Mouse (Mus musculus) CH12.LX (cell line): Measurements from ENCODE around the gene Olfr394. TPM values are rescaled to one million over a fixed set of nuclear protein-coding genes. Genes with fewer than 3 reads are reported as not detected.

ENCODE experiments used
- DNase-seq: peaks from one replicate; pipeline ENCODE4 v3.0.0-alpha.2; 2013; ENCODE audit errors: extremely low read depth
- H3K27ac ChIP-seq: 2 replicates; pipeline ENCODE4 v1.5.1; 2012; ENCODE audit warnings: low read depth, mild to moderate bottlenecking, control low read depth, moderate library complexity; ENCODE audit not compliant: insufficient read depth
- H3K27me3 ChIP-seq: replicated peaks from 2 replicates; pipeline ENCODE3; 2012; ENCODE audit warnings: inconsistent platforms
- H3K36me3 ChIP-seq, 2 experiments: replicated peaks in 1 of 2; 2 replicates each; pipeline versions ENCODE3 to v1.6.1; 2012; ENCODE audit warnings: inconsistent platforms in 1 of 2, low read length in 1 of 2, mild to moderate bottlenecking in 1 of 2, mixed read lengths in 1 of 2, moderate library complexity in 1 of 2; ENCODE audit not compliant: control insufficient read depth in 1 of 2, insufficient read depth in 1 of 2
- H3K4me1 ChIP-seq, 2 experiments: 2 replicates each; pipeline ENCODE4 v1.6.1; 2012; ENCODE audit warnings: inconsistent platforms in 1 of 2, moderate library complexity in 1 of 2; ENCODE audit not compliant: insufficient read depth in 2 of 2, control insufficient read depth in 1 of 2
- H3K4me2 ChIP-seq: 2 replicates; pipeline ENCODE4 v1.6.1; 2012; ENCODE audit warnings: low read depth, mild to moderate bottlenecking, control low read depth; ENCODE audit not compliant: poor library complexity, insufficient read depth, severe bottlenecking
- H3K4me3 ChIP-seq, 3 experiments: fragments of 150-350 bp in 1 of 3; sonication (generic) in 1 of 3; replicated peaks in 1 of 3; 2 replicates each; pipeline versions ENCODE3 to v1.5.1; 2011 to 2012; ENCODE audit warnings: low read depth in 2 of 3, low read length in 2 of 3, mild to moderate bottlenecking in 2 of 3, moderate library complexity in 2 of 3, control low read depth in 1 of 3, improper control_type of control experiment in 1 of 3, inconsistent platforms in 1 of 3, mixed read lengths in 1 of 3; ENCODE audit not compliant: poor library complexity in 1 of 3
- H3K79me2 ChIP-seq: replicated peaks from 2 replicates; pipeline ENCODE4 v1.6.1; 2012; ENCODE audit warnings: mild to moderate bottlenecking, moderate library complexity; ENCODE audit not compliant: control insufficient read depth, poor library complexity, insufficient read depth, severe bottlenecking; ENCODE audit errors: extremely low read depth
- H3K9ac ChIP-seq: 2 replicates; pipeline ENCODE4 v1.6.1; 2012; ENCODE audit warnings: low read depth, mild to moderate bottlenecking, control low read depth, moderate library complexity; ENCODE audit not compliant: insufficient read depth
- H3K9me3 ChIP-seq: replicated peaks from 2 replicates; pipeline ENCODE3; 2012; ENCODE audit warnings: low read length, inconsistent platforms, mixed read lengths
- CHD1 ChIP-seq: IDR thresholded peaks from 2 replicates; pipeline ENCODE4 v1.6.1; 2012; ENCODE audit warnings: low read depth, low read length, improper control_type of control experiment, inconsistent platforms
- CHD2 ChIP-seq: IDR thresholded peaks from 2 replicates; pipeline ENCODE4 v1.6.1; 2011; ENCODE audit warnings: low read length, improper control_type of control experiment
- CTCF ChIP-seq, 2 experiments: IDR thresholded peaks in 1 of 2; conservative IDR thresholded peaks in 1 of 2; 2 replicates each; pipeline ENCODE4 v1.5.1; 2011 to 2012; ENCODE audit warnings: low read depth in 2 of 2, low read length in 2 of 2, improper control_type of control experiment in 1 of 2, inconsistent platforms in 1 of 2, mild to moderate bottlenecking in 1 of 2, moderate library complexity in 1 of 2
- ELF1 ChIP-seq: IDR thresholded peaks from 2 replicates; pipeline ENCODE4 v1.6.1; 2014; ENCODE audit warnings: low read depth, mild to moderate bottlenecking, inconsistent platforms, low read length, improper control_type of control experiment
- IRF4 ChIP-seq: IDR thresholded peaks from 2 replicates; pipeline ENCODE4 v1.6.1; 2014; ENCODE audit warnings: low read depth, mild to moderate bottlenecking, inconsistent platforms, low read length, improper control_type of control experiment
- JUN ChIP-seq: IDR thresholded peaks from 2 replicates; pipeline ENCODE4 v1.6.1; 2011; ENCODE audit warnings: low read depth, mild to moderate bottlenecking, low read length, improper control_type of control experiment, moderate library complexity; ENCODE audit not compliant: insufficient read depth
- JUND ChIP-seq: conservative IDR thresholded peaks from 2 replicates; pipeline ENCODE4 v1.6.1; 2011; ENCODE audit warnings: low read depth, low read length, improper control_type of control experiment
- KAT2A ChIP-seq: IDR thresholded peaks from 2 replicates; pipeline ENCODE4 v1.6.1; 2012; ENCODE audit warnings: low read length, improper control_type of control experiment, inconsistent platforms; ENCODE audit not compliant: insufficient replicate concordance
- MEF2A ChIP-seq: IDR thresholded peaks from 2 replicates; pipeline ENCODE4 v1.6.1; 2014; ENCODE audit warnings: low read depth, mild to moderate bottlenecking, inconsistent platforms, low read length, improper control_type of control experiment, borderline replicate concordance
- MYC ChIP-seq: IDR thresholded peaks from 2 replicates; pipeline ENCODE4 v1.6.1; 2011; ENCODE audit warnings: low read depth, mild to moderate bottlenecking, improper control_type of control experiment, low read length
- NELFE ChIP-seq: IDR thresholded peaks from 2 replicates; pipeline ENCODE4 v1.6.1; 2011; ENCODE audit warnings: low read depth, low read length, improper control_type of control experiment
- NRF1 ChIP-seq: IDR thresholded peaks from 2 replicates; pipeline ENCODE4 v1.6.1; 2014; ENCODE audit warnings: low read depth, mild to moderate bottlenecking, inconsistent platforms, low read length, improper control_type of control experiment, moderate library complexity
- PAX5 ChIP-seq: IDR thresholded peaks from 2 replicates; pipeline ENCODE4 v1.6.1; 2012; ENCODE audit warnings: low read length, inconsistent platforms, mixed read lengths
- RCOR1 ChIP-seq: conservative IDR thresholded peaks from 2 replicates; pipeline ENCODE4 v1.6.1; 2012; ENCODE audit warnings: low read depth, mild to moderate bottlenecking, inconsistent platforms, low read length, improper control_type of control experiment
- TCF12 ChIP-seq: IDR thresholded peaks from 2 replicates; pipeline ENCODE4 v1.6.1; 2014; ENCODE audit warnings: low read depth, mild to moderate bottlenecking, inconsistent platforms, low read length, improper control_type of control experiment
- UBTF ChIP-seq: IDR thresholded peaks from 2 replicates; pipeline ENCODE4 v1.6.1; 2012; ENCODE audit warnings: low read depth, mild to moderate bottlenecking, inconsistent platforms, low read length, improper control_type of control experiment, moderate library complexity
- USF1 ChIP-seq: IDR thresholded peaks from 2 replicates; pipeline ENCODE4 v1.6.1; 2014; ENCODE audit warnings: low read depth, mild to moderate bottlenecking, inconsistent platforms, low read length, improper control_type of control experiment
- USF2 ChIP-seq: conservative IDR thresholded peaks from 2 replicates; pipeline ENCODE4 v1.6.1; 2011; ENCODE audit warnings: low read depth, low read length, improper control_type of control experiment
- ZKSCAN1 ChIP-seq: IDR thresholded peaks from 2 replicates; pipeline ENCODE4 v1.6.1; 2012; ENCODE audit warnings: low read depth, inconsistent platforms, low read length, improper control_type of control experiment, borderline replicate concordance
- dilution Hi-C: fragments of 300-500 bp; cut with MboI; formaldehyde crosslinking; loops from 2 replicates; pipeline ENCODE4 v1.14.3; 2020; ENCODE audit warnings: low sequenced_read_pairs; ENCODE audit not compliant: extremely low pct_unique_long_range_greater_than_20kb, extremely low pct_ligation_motif_present
- in situ Hi-C: fragments of 300-500 bp; cut with MboI; formaldehyde crosslinking; loops from 3 replicates; pipeline ENCODE4 v1.14.3; 2019; ENCODE audit warnings: low sequenced_read_pairs, low pct_ligation_motif_present, low pct_unique_long_range_greater_than_20kb, mixed read lengths
- polyA plus RNA-seq: library from polyadenylated mRNA; unstranded; fragments of >175 nt; gene quantifications from 2 replicates; pipeline ENCODE4 v1.2.1, GENCODE M21; 2012; ENCODE audit warnings: low read depth; ENCODE audit not compliant: insufficient read length
- total RNA-seq, 2 experiments: library from RNA; depleted of rRNA; stranded (reverse); fragments of 300-350 nt in 1 of 2; fragments of >200 nt in 1 of 2; gene quantifications; 2 replicates each; pipeline ENCODE4 v1.2.3; 2012 to 2014

Olfr394 gene
- total and polyA plus RNA-seq, 3 experiments = not detected

GRCm38 (mm10) chr11:73851354-73851753 lies 39.2 kb downstream of the Olfr394 start, which contains the start of gene Olfr393:
Gene Olfr393, minus strand, starts transcription at chr11:73851454.
- dilution Hi-C loops = no loop called here
- no peak within 1 kb of the TSS for H3K4me2 ChIP-seq

More at GRCm38 (mm10) chr11:73851354-73851753, 39.2 kb downstream of the Olfr394 start, which contains the start of gene Olfr393:
- H3K4me1 ChIP-seq = no peaks in the 10 kb centered on the region
- no peak within 1 kb of the TSS for H3K4me3 ChIP-seq
- no peaks in the 10 kb centered on the region for H3K79me2 ChIP-seq
- H3K27ac ChIP-seq = no peak within 1 kb of the TSS
- no peak within 1 kb of the TSS for H3K9ac ChIP-seq
- H3K27me3 ChIP-seq = peaks cover 46% of the 10 kb centered on the region
- no peaks in the 10 kb centered on the region for H3K36me3 ChIP-seq
- TF ChIP-seq RCOR1 (no peak), IRF4 (no peak), PAX5 (no peak), TCF12 (no peak), MEF2A (no peak), ZKSCAN1 (no peak), CTCF (conservative IDR thresholded peaks at IDR 0.05 in 1 of 2, IDR thresholded peaks at IDR 0.05 in 1 of 2; ENCODE audit: low read depth in 2 of 2, low read length in 2 of 2) (no peak), KAT2A (no peak), UBTF (no peak), MYC (no peak), JUND (no peak), CHD1 (no peak), USF1 (no peak), NRF1 (no peak), USF2 (no peak), NELFE (no peak), ELF1 (no peak), JUN (no peak), CHD2 (no peak)
- H3K9me3 ChIP-seq = no peaks in the 10 kb centered on the region
- DNase-seq = no peak
- in situ Hi-C loops = no loop called here

Other genes with a start within 250 kb of the Olfr394 start
- gene Zfp735, start 202.0 kb downstream of the Olfr394 start, total RNA-seq (2012; rRNA removed) = not detected in 2 replicates
- not detected in 2 replicates for gene Zfp735, start 202.0 kb downstream of the Olfr394 start, total RNA-seq (2014; rRNA removed)
- gene Zfp735, start 202.0 kb downstream of the Olfr394 start, polyA plus RNA-seq = not detected in 2 replicates
- gene Olfr389, start 110.1 kb downstream of the Olfr394 start, total RNA-seq (2012; rRNA removed) = not detected in 2 replicates
- gene Olfr389, start 110.1 kb downstream of the Olfr394 start, total RNA-seq (2014; rRNA removed) = not detected in 2 replicates
- not detected in 2 replicates for gene Olfr389, start 110.1 kb downstream of the Olfr394 start, polyA plus RNA-seq
- gene Olfr390, start 107.8 kb downstream of the Olfr394 start, total RNA-seq (2012; rRNA removed) = not detected in 2 replicates
- gene Olfr390, start 107.8 kb downstream of the Olfr394 start, total RNA-seq (2014; rRNA removed) = not detected in 2 replicates
- gene Olfr390, start 107.8 kb downstream of the Olfr394 start, polyA plus RNA-seq = not detected in 2 replicates
- gene Olfr391-ps, start 87.7 kb downstream of the Olfr394 start, total RNA-seq (2012; rRNA removed) = not detected in 2 replicates
- not detected in 2 replicates for gene Olfr391-ps, start 87.7 kb downstream of the Olfr394 start, total RNA-seq (2014; rRNA removed)
- not detected in 2 replicates for gene Olfr391-ps, start 87.7 kb downstream of the Olfr394 start, polyA plus RNA-seq
- not detected in 2 replicates for gene Olfr392, start 73.7 kb downstream of the Olfr394 start, total RNA-seq (2012; rRNA removed)
- not detected in 2 replicates for gene Olfr392, start 73.7 kb downstream of the Olfr394 start, total RNA-seq (2014; rRNA removed)
- not detected in 2 replicates for gene Olfr392, start 73.7 kb downstream of the Olfr394 start, polyA plus RNA-seq
- gene Olfr393, start 39.3 kb downstream of the Olfr394 start, total RNA-seq (2012; rRNA removed) = not detected in 2 replicates
- gene Olfr393, start 39.3 kb downstream of the Olfr394 start, total RNA-seq (2014; rRNA removed) = not detected in 2 replicates
- gene Olfr393, start 39.3 kb downstream of the Olfr394 start, polyA plus RNA-seq = not detected in 2 replicates
- gene Olfr395, start 18.5 kb upstream of the Olfr394 start, total RNA-seq (2012; rRNA removed) = not detected in 2 replicates
- gene Olfr395, start 18.5 kb upstream of the Olfr394 start, total RNA-seq (2014; rRNA removed) = not detected in 2 replicates
- gene Olfr395, start 18.5 kb upstream of the Olfr394 start, polyA plus RNA-seq = not detected in 2 replicates
- not detected in 2 replicates for gene Olfr23, start 45.9 kb upstream of the Olfr394 start, total RNA-seq (2012; rRNA removed)
- not detected in 2 replicates for gene Olfr23, start 45.9 kb upstream of the Olfr394 start, total RNA-seq (2014; rRNA removed)
- gene Olfr23, start 45.9 kb upstream of the Olfr394 start, polyA plus RNA-seq = not detected in 2 replicates
- not detected in 2 replicates for gene Olfr397, start 70.0 kb upstream of the Olfr394 start, total RNA-seq (2012; rRNA removed)
- not detected in 2 replicates for gene Olfr397, start 70.0 kb upstream of the Olfr394 start, total RNA-seq (2014; rRNA removed)
- gene Olfr397, start 70.0 kb upstream of the Olfr394 start, polyA plus RNA-seq = not detected in 2 replicates
- gene Olfr398, start 99.6 kb upstream of the Olfr394 start, total RNA-seq (2012; rRNA removed) = not detected in 2 replicates
- not detected in 2 replicates for gene Olfr398, start 99.6 kb upstream of the Olfr394 start, total RNA-seq (2014; rRNA removed)
- gene Olfr398, start 99.6 kb upstream of the Olfr394 start, polyA plus RNA-seq = not detected in 2 replicates
- gene Olfr139, start 165.8 kb upstream of the Olfr394 start, total RNA-seq (2012; rRNA removed) = not detected in 2 replicates
- not detected in 2 replicates for gene Olfr139, start 165.8 kb upstream of the Olfr394 start, total RNA-seq (2014; rRNA removed)
- gene Olfr139, start 165.8 kb upstream of the Olfr394 start, polyA plus RNA-seq = not detected in 2 replicates
- gene Olfr399, start 165.8 kb upstream of the Olfr394 start, total RNA-seq (2012; rRNA removed) = not detected in 2 replicates
- gene Olfr399, start 165.8 kb upstream of the Olfr394 start, total RNA-seq (2014; rRNA removed) = not detected in 2 replicates
- not detected in 2 replicates for gene Olfr399, start 165.8 kb upstream of the Olfr394 start, polyA plus RNA-seq
- gene Zfp616, start 179.2 kb upstream of the Olfr394 start, total RNA-seq (2012; rRNA removed) = not detected in 2 replicates
- not detected in 2 replicates for gene Zfp616, start 179.2 kb upstream of the Olfr394 start, total RNA-seq (2014; rRNA removed)
- gene Zfp616, start 179.2 kb upstream of the Olfr394 start, polyA plus RNA-seq = not detected in 2 replicates
- not detected in 2 replicates for gene Olfr401, start 222.9 kb upstream of the Olfr394 start, total RNA-seq (2012; rRNA removed)
- gene Olfr401, start 222.9 kb upstream of the Olfr394 start, total RNA-seq (2014; rRNA removed) = not detected in 2 replicates
- gene Olfr401, start 222.9 kb upstream of the Olfr394 start, polyA plus RNA-seq = not detected in 2 replicates